In the genomic region with DNA sequence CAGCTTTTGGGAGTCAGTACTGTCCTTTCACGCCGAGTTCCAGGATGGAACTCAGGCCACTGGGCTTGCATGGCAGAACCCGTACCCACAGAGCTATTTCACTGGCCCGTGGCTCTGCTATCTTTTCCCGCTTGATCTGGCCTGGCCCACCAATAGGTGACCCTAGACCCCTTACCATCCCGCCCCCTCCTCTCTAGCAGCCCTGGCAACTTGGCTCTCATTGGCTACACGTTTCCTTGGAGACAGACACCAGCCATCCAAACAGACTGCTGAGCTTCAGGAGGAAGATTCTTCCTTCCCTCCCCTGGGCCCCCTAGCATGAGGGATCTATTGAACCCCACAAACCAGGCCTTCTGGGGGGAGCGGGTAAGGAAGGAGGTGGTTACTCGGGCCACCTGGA, we compare ENCODE assay signal across 18 mouse cellular contexts. TPM values are rescaled to one million over a fixed set of nuclear protein-coding genes. Genes with fewer than 3 reads are reported as not detected.
DNase-seq lines count a peak whose midpoint lies in the region; ATAC-seq lines count a peak whose summit lies in the region.
"Had no signal": no experiment of that assay in that cellular context is flagged by ENCODE, and none has a peak within 500 bp of the region (broad histone marks: within the 10 kb centered on the region; RNA-seq: fewer than 3 reads in every experiment).

A gene (plus strand): TSS at position 240 of the 400 bp plus-strand sequence.

- WGBS in forebrain, embryonic 15.5 days = 46% methylated on average over 9 of the region's 9 CpGs
- 45% methylated on average over 9 of the region's 9 CpGs for WGBS in midbrain, embryonic 13.5 days

- H3K27ac ChIP-seq in forebrain, embryonic 15.5 days (replicated peaks) = no peak within 1 kb of the TSS
- no peak within 1 kb of the TSS for H3K27ac ChIP-seq in midbrain, embryonic 13.5 days
- H3K27ac ChIP-seq: limb, embryonic 12.5 days had no signal

- no peak within 1 kb of the TSS for H3K4me3 ChIP-seq in forebrain, embryonic 15.5 days
- H3K4me3 ChIP-seq in midbrain, embryonic 13.5 days (replicated peaks) = no peak within 1 kb of the TSS
- H3K4me3 ChIP-seq: erythroblast, embryonic 14.5 days; limb, embryonic 12.5 days had no signal

- H3K4me2 ChIP-seq in forebrain, embryonic 15.5 days (replicated peaks) = no peak within 1 kb of the TSS
- H3K4me2 ChIP-seq in midbrain, embryonic 13.5 days (replicated peaks) = no peak within 1 kb of the TSS
- H3K4me2 ChIP-seq: limb, embryonic 12.5 days had no signal

- H3K9me3 ChIP-seq in forebrain, embryonic 15.5 days = no peaks in the 10 kb centered on the region
- H3K9me3 ChIP-seq in midbrain, embryonic 13.5 days = no peaks in the 10 kb centered on the region
- H3K9me3 ChIP-seq: G1E; limb, embryonic 12.5 days had no signal

- no peaks in the 10 kb centered on the region for H3K27me3 ChIP-seq in forebrain, embryonic 15.5 days
- no peaks in the 10 kb centered on the region for H3K27me3 ChIP-seq in midbrain, embryonic 13.5 days
- H3K27me3 ChIP-seq: limb, embryonic 12.5 days had no signal

- H3K36me3 ChIP-seq in forebrain, embryonic 15.5 days = no peaks in the 10 kb centered on the region
- no peaks in the 10 kb centered on the region for H3K36me3 ChIP-seq in midbrain, embryonic 13.5 days
- H3K36me3 ChIP-seq: G1E had no signal

- DNase-seq in embryo, embryonic 10 days (ENCODE audit: low spot score) = peak; percentile 48
- DNase-seq in embryo, embryonic 9.5 days (ENCODE audit: extremely low spot score) = no peak
- DNase-seq in R1 (ENCODE audit: low read depth, low spot score) = peak; percentile 82
- DNase-seq in kidney, adult 18-20 months = no peak
- no peak for DNase-seq in yolk sac, embryonic 10.5 days (ENCODE audit: low spot score)
- DNase-seq in cerebellum, adult 9-10 months = no peak
- DNase-seq: cerebellum, postnatal 25 days; gastrocnemius, postnatal 25 days; heart, postnatal 14 days; kidney, adult 9 months had no signal

- H3K9ac ChIP-seq in forebrain, embryonic 15.5 days (replicated peaks) = no peak within 1 kb of the TSS
- H3K9ac ChIP-seq in midbrain, embryonic 13.5 days (replicated peaks) = no peak within 1 kb of the TSS
- H3K9ac ChIP-seq: limb, embryonic 12.5 days had no signal

- 0 out of 2 replicates have a peak, but pooled peaks have one; percentile 27 for ATAC-seq in forebrain, embryonic 15.5 days (replicated peaks)
- peak; percentile 57 for ATAC-seq in midbrain, embryonic 13.5 days

- H3K4me1 ChIP-seq in forebrain, embryonic 15.5 days = peaks cover 7% of the 10 kb centered on the region; the same call in 1 of the 2 replicates
- H3K4me1 ChIP-seq in midbrain, embryonic 13.5 days (replicated peaks) = peaks cover 12% of the 10 kb centered on the region

RNA-seq across cellular contexts. Expression of the gene that starts here (rescaled TPM):
- not detected in 2 replicates for polyA plus RNA-seq in forebrain, embryonic 15.5 days (2015; fragmentation: Nextera tagmentation; extraction: Ambion mirVana)
- 0.42 TPM in 1 of 2 replicates, not detected in the other for polyA plus RNA-seq in midbrain, embryonic 13.5 days (2015; fragmentation: Nextera tagmentation; extraction: Ambion mirVana)
- polyA plus RNA-seq: erythroblast, embryonic 14.5 days; G1E; limb, embryonic 12.5 days; lung, embryonic 16.5 days; small intestine, adult 2 months; thymus, postnatal 0 days had no signal

Comparison
In these comparisons a context has a peak if more than half of its experiments do, and no peak if none do; other contexts are left out.
1. DNase-seq: peak in embryo, embryonic 10 days (single experiment) and R1 (single experiment); none in embryo, embryonic 9.5 days (single experiment), kidney, adult 18-20 months (single experiment), yolk sac, embryonic 10.5 days (single experiment) and cerebellum, adult 9-10 months (single experiment).
2. Peak in ATAC-seq in forebrain, embryonic 15.5 days; RNA of the gene not detected or under 1 TPM.
3. Peak in ATAC-seq in midbrain, embryonic 13.5 days; RNA of the gene not detected or under 1 TPM.